Mouse (Mus musculus): Measurements from ENCODE around the gene Slc24a4.

Gene Slc24a4

GRCm38 (mm10) chr12:102309099-102309799 lies 180.7 kb downstream of the Slc24a4 start:
- no peak for DNase-seq (ENCODE audit: low spot score)

DNA sequence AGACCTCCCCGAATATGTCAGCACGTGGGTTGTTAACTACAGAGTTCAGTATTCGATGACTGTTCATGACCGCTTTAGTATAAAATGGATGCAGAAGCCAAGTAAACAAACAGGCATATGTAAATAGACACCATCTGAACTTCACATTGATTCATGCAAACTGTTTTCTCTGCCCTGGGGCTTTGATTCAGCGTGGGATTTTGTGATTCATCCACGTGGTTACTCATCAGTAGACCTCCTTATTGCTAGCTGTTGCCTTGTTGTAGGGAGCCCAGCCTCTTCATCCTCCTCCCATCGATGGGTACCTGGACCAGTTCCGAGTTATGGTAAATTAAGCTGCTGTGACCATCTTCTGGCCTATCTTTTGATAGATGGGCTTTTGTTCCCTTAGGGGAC lies 181.3 kb downstream of the Slc24a4 start:
- no peak for DNase-seq (ENCODE audit: low spot score)

DNA sequence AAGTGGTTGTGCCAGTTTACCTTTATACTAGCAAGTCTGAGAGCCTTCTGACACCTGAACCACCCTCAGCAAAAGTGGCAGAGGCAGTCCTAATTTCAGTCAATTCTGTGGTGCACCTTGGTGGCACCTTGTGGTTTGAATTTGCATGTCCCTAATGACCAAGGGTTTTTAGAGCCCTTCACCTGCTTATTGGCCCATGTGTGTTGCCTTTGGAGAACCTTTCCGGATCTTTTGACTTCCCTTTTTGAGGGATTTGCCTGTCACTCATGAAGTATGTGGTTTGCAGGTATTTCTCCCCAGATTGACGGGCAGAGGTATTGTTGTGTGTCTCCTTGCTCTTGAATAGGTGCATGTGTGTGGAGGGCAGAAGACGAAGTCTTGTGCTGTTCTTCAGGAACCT lies 181.7 kb downstream of the Slc24a4 start:
- no peak for DNase-seq (ENCODE audit: low spot score)

DNA sequence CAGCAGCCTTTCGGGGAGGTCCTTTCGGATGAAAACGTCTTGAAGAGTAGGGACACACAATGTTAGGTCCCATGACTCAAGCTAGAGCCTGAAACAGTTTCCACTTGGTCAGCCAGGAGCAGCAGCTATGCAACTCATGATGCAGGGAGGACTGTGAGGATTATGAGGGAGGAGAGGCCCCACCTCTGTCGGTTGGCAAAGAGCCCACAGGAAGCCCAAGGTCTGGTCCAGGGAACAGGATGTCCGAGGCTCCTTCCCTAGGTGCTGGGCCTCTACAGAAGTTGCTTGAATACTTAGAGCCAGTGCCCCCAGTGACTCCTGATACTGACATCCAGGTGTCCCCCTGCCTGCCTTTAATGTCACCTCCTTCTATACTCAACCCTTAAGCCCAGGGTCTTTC lies 182.9 kb downstream of the Slc24a4 start:
- DNase-seq (ENCODE audit: low spot score), result no peak

All from MN1 (cell line).